Mouse (Mus musculus) naive thymus-derived CD4-positive, alpha-beta T cell, adult 5 months (primary cell): Measurements from ENCODE around the gene Obox7. TPM values are rescaled to one million over a fixed set of nuclear protein-coding genes. Genes with fewer than 3 reads are reported as not detected.

Experiments used
- polyA plus RNA-seq: library from polyadenylated mRNA; unstranded; fragments of 100-300 nt; shearing (Covaris generic); gene quantifications from one replicate; pipeline ENCODE4 v1.2.1, GENCODE M21; 2017

The Obox7 gene
- not detected for polyA plus RNA-seq

GRCm38 (mm10) chr7:14659196-14659595 is at the start of gene Obox7:
Gene Obox7, plus strand, starts transcription at chr7:14659496.

Other genes starting within 250 kb of the Obox7 start
- not detected for gene Sult2a8, start 212.7 kb upstream of the Obox7 start, polyA plus RNA-seq
- not detected for gene Sult2a7, start 165.3 kb upstream of the Obox7 start, polyA plus RNA-seq
- not detected for gene Vmn1r90, start 96.0 kb upstream of the Obox7 start, polyA plus RNA-seq